Mouse (Mus musculus): ENCODE results near the gene Mfsd11. TPM values are rescaled to one million over a fixed set of nuclear protein-coding genes. Genes with fewer than 3 reads are reported as not detected.

Mfsd11 gene
- 34.8 and 39.8 TPM in 2 replicates for polyA plus RNA-seq (2012; rRNA removed)

GRCm38 (mm10) chr11:116852291-116852890 is at the start of gene Mfsd11:
Gene Mfsd11 (plus strand): TSS chr11:116852440.
- no peak for TF ChIP-seq POLR2A (IDR thresholded peaks at IDR 0.05; ENCODE audit: extremely low read depth, insufficient read depth, low read length)
- no peak for TF ChIP-seq CTCF (IDR thresholded peaks at IDR 0.05; ENCODE audit: extremely low read depth, insufficient read depth, low read length)
- Histone ChIP-seq H3K4me3 (ENCODE audit: insufficient read depth, low read length) (peak within 1 kb of the TSS; percentile 68), H3K27ac (ENCODE audit: insufficient read depth, low read length) (peak within 1 kb of the TSS; percentile 99), H3K4me1 (ENCODE audit: control insufficient read depth, insufficient read depth, low read length) (peaks cover 6% of the 10 kb centered on the region; the same call in 1 of the 2 replicates)

- Histone ChIP-seq H3K4me3 (ENCODE audit: insufficient read depth, low read length) (no peak overlapping the region), H3K27ac (ENCODE audit: insufficient read depth, low read length) (no peak overlapping the region), H3K4me1 (ENCODE audit: control insufficient read depth, insufficient read depth, low read length) (no peaks in the 10 kb centered on the region)
- TF ChIP-seq CTCF (IDR thresholded peaks at IDR 0.05; ENCODE audit: extremely low read depth, insufficient read depth, low read length) (no peak), POLR2A (IDR thresholded peaks at IDR 0.05; ENCODE audit: extremely low read depth, insufficient read depth, low read length) (no peak)
These were observed 49.5 kb upstream of the Mfsd11 start for GRCm38 (mm10) chr11:116802709-116803108.

- no peak for TF ChIP-seq POLR2A (IDR thresholded peaks at IDR 0.05; ENCODE audit: extremely low read depth, insufficient read depth, low read length)
- no peak for TF ChIP-seq CTCF (IDR thresholded peaks at IDR 0.05; ENCODE audit: extremely low read depth, insufficient read depth, low read length)
- no peak overlapping the region for H3K4me3 ChIP-seq (ENCODE audit: insufficient read depth, low read length)
- peaks cover 3% of the 10 kb centered on the region; the same call in 1 of the 2 replicates for H3K4me1 ChIP-seq (ENCODE audit: control insufficient read depth, insufficient read depth, low read length)
- H3K27ac ChIP-seq (ENCODE audit: insufficient read depth, low read length), result no peak overlapping the region
These were observed 45.8 kb upstream of the Mfsd11 start for GRCm38 (mm10) chr11:116806136-116807071.

GRCm38 (mm10) chr11:116807116-116807515 is 45.1 kb upstream of the Mfsd11 start:
- no peak for TF ChIP-seq CTCF (IDR thresholded peaks at IDR 0.05; ENCODE audit: extremely low read depth, insufficient read depth, low read length)
- Histone ChIP-seq H3K4me3 (ENCODE audit: insufficient read depth, low read length) (no peak overlapping the region), H3K27ac (ENCODE audit: insufficient read depth, low read length) (no peak overlapping the region), H3K4me1 (ENCODE audit: control insufficient read depth, insufficient read depth, low read length) (peaks cover 3% of the 10 kb centered on the region; the same call in 1 of the 2 replicates)

- TF ChIP-seq POLR2A (IDR thresholded peaks at IDR 0.05; ENCODE audit: extremely low read depth, insufficient read depth, low read length), result no peak
- no peak for TF ChIP-seq CTCF (IDR thresholded peaks at IDR 0.05; ENCODE audit: extremely low read depth, insufficient read depth, low read length)
- Histone ChIP-seq H3K27ac (ENCODE audit: insufficient read depth, low read length) (no peak overlapping the region), H3K4me3 (ENCODE audit: insufficient read depth, low read length) (no peak overlapping the region), H3K4me1 (ENCODE audit: control insufficient read depth, insufficient read depth, low read length) (peaks cover 3% of the 10 kb centered on the region; the same call in 1 of the 2 replicates)
These were observed 44.7 kb upstream of the Mfsd11 start for GRCm38 (mm10) chr11:116807526-116807925.

- Histone ChIP-seq H3K4me3 (ENCODE audit: insufficient read depth, low read length) (no peak overlapping the region), H3K4me1 (ENCODE audit: control insufficient read depth, insufficient read depth, low read length) (peaks cover 3% of the 10 kb centered on the region; the same call in 1 of the 2 replicates), H3K27ac (ENCODE audit: insufficient read depth, low read length) (no peak overlapping the region)
- no peak for TF ChIP-seq POLR2A (IDR thresholded peaks at IDR 0.05; ENCODE audit: extremely low read depth, insufficient read depth, low read length)
- peak; percentile 91 for TF ChIP-seq CTCF (IDR thresholded peaks at IDR 0.05; ENCODE audit: extremely low read depth, insufficient read depth, low read length)
These were observed 44.2 kb upstream of the Mfsd11 start for GRCm38 (mm10) chr11:116807938-116808606.

- Histone ChIP-seq H3K4me1 (ENCODE audit: control insufficient read depth, insufficient read depth, low read length) (peaks cover 3% of the 10 kb centered on the region; the same call in 1 of the 2 replicates), H3K27ac (ENCODE audit: insufficient read depth, low read length) (no peak overlapping the region), H3K4me3 (ENCODE audit: insufficient read depth, low read length) (no peak overlapping the region)
- TF ChIP-seq CTCF (IDR thresholded peaks at IDR 0.05; ENCODE audit: extremely low read depth, insufficient read depth, low read length), result no peak
- TF ChIP-seq POLR2A (IDR thresholded peaks at IDR 0.05; ENCODE audit: extremely low read depth, insufficient read depth, low read length), result no peak
These were observed 43.3 kb upstream of the Mfsd11 start for GRCm38 (mm10) chr11:116808811-116809395.

- Histone ChIP-seq H3K4me3 (ENCODE audit: insufficient read depth, low read length) (no peak overlapping the region), H3K4me1 (ENCODE audit: control insufficient read depth, insufficient read depth, low read length) (peaks cover 3% of the 10 kb centered on the region; the same call in 1 of the 2 replicates), H3K27ac (ENCODE audit: insufficient read depth, low read length) (no peak overlapping the region)
- TF ChIP-seq CTCF (IDR thresholded peaks at IDR 0.05; ENCODE audit: extremely low read depth, insufficient read depth, low read length), result no peak
- no peak for TF ChIP-seq POLR2A (IDR thresholded peaks at IDR 0.05; ENCODE audit: extremely low read depth, insufficient read depth, low read length)
These were observed 42.7 kb upstream of the Mfsd11 start for GRCm38 (mm10) chr11:116809520-116809919.

GRCm38 (mm10) chr11:116810528-116810927 is 41.7 kb upstream of the Mfsd11 start:
- Histone ChIP-seq H3K4me3 (ENCODE audit: insufficient read depth, low read length) (peak overlapping the region; percentile 30; the same call in 1 of the 2 replicates), H3K27ac (ENCODE audit: insufficient read depth, low read length) (peak overlapping the region; percentile 33; the same call in 1 of the 2 replicates), H3K4me1 (ENCODE audit: control insufficient read depth, insufficient read depth, low read length) (peaks cover 3% of the 10 kb centered on the region; the same call in 1 of the 2 replicates)
- no peak for TF ChIP-seq CTCF (IDR thresholded peaks at IDR 0.05; ENCODE audit: extremely low read depth, insufficient read depth, low read length)

Data from cortical plate, adult 2 months (tissue).